Mouse (Mus musculus) CD8-positive naive resting alpha-beta T cell, adult 57 days (primary cell): ENCODE measurements around the gene Flrt3. TPM values are rescaled to one million over a fixed set of nuclear protein-coding genes. Genes with fewer than 3 reads are reported as not detected.

Source experiments
- total RNA-seq: library from RNA; stranded (reverse); gene quantifications from one replicate; pipeline ENCODE4 v1.2.4, GENCODE M21; 2023

The Flrt3 gene
- total RNA-seq: not detected

DNA sequence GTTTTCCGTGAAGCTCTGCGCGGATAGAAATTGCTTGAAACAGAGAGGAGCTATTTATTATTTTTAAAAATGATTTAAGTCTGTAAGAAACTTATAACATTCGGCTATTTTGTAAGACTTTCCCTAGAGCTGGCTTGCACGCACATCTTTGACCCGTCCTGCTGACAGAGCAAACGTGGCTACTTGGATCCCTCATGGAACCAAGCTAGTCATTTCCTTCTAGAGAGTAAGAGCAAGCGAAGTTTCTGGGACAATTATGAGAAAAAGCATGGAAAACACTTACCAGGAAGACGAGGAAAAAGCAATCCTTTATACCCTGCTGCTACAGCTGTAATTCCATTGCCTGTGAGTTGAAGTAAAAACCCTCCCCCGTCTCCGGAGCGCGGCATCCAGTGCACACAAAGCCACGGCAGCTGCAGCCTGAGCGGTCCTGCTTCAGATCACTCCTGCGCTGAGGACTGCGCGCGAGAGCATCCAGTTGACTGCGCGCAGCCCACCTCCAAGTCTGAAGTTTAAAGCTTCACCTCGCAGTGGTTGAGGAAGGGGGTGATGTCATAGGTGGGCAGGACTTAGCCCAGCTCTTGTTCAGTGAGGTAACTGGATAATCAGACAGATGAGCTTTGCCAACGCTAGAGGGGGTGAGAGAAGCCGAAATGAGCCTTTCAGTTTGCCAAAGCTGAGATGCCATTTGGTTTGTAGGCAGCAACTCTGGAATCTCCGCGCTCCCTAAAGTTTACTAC, at the start of gene Flrt3:
Gene Flrt3 (minus strand): TSS at position 507 of the 740 bp plus-strand sequence.

